Mouse (Mus musculus) embryonic fibroblast, embryonic 13.5 days (primary cell): ENCODE measurements around the gene Maml2.

Experiments used
- CTCF ChIP-seq: IDR thresholded peaks from 2 replicates; pipeline ENCODE4 v1.5.1; 2011; ENCODE audit warnings: mild to moderate bottlenecking, control low read depth, low read length, moderate library complexity, borderline replicate concordance; ENCODE audit not compliant: insufficient read depth
- POLR2A ChIP-seq: IDR thresholded peaks from 2 replicates; pipeline ENCODE4 v1.6.1; 2011; ENCODE audit warnings: low read depth, mild to moderate bottlenecking, control low read depth, low read length, moderate library complexity

DNA sequence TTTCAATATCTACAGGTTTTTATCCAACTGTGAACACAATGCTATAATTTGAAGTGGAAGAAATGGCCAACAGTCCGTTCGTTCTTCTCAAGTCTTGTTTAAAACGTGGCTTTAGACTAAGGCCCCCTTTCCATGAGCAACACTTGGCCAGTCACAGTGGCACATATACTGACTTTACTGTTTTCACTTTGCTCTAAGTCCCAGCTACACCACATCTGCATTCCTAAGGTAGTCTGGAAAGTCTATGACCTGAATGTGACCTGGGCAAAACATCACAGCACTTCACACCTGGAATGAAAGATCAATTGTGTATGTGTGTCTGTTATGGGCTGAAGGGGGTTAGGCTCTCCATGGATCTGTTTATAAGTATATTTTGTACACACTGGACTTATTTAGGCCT, 151.0 kb downstream of the Maml2 start:
- TF ChIP-seq CTCF (no peak), POLR2A (no peak)
